Mouse (Mus musculus) kidney, adult 9 months (tissue): ENCODE results near the gene Borcs6.

Experiments
- DNase-seq: peaks from one replicate; pipeline ENCODE4 v3.0.0; 2022

Borcs6 gene

DNA sequence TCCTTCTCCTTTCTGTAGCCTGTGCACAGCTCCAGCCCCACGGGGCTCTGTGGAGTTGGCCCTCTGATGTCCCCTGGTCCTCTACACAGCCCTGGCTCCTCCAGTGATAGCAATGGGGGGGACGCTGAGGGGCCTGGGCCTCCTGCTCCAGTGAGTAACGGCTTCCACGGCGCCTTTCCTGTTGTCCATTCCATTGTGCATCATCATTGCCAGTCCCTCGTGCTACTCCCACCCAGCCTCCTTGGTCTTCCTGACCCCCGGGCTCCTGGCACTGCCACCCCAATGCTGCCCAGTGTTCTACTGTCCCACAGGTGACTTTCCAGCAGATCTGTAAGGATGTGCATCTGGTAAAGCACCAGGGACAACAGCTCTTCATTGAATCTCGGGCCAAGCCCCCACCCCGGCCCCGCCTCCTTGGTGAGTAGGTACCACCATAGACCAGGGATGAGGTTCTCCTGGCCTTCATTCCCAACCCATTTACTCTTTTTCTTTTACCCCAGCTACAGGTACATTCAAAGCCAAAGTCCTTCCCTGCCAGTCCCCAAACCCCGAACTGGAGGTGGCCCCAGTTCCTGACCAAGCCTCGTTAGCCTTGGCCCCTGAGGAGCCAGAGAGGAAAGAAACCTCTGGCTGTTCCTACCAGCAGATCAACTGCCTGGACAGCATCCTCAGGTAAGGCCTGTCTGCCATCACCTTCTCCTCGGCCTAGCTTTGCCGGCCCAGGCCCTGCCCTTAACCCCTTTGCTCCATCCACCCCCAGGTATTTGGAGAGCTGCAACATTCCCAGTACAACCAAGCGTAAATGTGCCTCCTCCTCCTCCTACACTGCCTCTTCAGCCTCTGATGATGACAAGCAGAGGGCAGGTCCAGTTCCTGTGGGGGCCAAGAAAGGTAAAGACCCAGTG lies 44.3 kb downstream of the Borcs6 start:
- DNase-seq, result no peak

DNA sequence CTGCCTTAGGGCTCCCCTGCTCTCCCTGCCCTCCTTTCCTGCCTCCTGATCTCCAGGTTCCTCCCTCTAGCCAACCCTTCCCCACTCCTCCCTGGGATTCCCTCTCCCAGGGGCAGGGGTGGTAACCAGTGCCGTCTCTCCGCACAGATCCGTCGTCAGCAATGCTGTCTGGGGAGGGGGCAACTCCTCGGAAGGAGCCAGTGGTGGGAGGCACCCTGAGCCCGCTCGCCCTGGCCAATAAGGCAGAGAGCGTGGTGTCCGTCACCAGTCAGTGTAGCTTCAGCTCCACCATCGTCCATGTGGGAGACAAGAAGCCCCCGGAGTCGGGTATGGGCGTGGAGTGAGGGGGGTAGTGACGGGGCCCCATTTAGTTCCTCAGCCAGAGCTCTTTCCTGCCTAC lies 45.0 kb downstream of the Borcs6 start:
- DNase-seq, result no peak

DNA sequence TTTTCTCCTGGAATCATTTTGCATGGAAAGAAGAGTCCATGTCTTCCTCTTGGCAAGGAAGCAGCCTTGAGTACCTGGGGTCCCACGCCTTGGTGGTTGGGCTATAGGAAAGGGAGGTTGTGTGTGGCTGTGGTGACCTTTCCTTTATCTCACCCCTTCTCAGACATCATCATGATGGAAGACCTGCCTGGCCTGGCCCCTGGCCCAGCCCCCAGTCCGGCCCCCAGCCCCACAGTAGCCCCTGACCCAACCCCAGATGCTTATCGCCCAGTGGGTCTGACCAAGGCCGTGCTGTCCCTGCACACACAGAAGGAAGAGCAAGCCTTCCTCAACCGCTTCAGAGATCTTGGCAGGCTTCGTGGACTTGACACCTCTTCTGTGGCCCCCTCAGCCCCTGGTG lies 45.7 kb downstream of the Borcs6 start:
- DNase-seq, result no peak

DNA sequence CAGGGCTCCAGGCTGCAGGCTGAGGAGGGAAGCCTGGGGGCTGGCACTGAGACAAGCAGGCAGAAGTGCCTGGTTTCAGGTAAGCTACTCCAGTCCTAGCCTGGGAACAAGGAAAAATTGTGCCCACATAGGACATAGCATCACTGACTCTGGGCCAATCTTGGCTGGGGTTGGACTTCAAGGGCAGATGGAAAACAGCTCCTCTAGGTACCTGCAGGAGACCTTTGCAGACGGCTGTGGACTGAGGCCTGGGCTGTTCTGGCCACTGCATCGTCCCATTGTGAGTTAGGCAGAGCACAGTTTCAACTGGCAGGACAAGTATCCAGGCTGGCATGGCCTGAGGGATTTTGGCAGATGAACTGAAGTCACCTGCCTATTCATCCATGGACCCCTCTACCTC lies 46.3 kb downstream of the Borcs6 start:
- no peak for DNase-seq

DNA sequence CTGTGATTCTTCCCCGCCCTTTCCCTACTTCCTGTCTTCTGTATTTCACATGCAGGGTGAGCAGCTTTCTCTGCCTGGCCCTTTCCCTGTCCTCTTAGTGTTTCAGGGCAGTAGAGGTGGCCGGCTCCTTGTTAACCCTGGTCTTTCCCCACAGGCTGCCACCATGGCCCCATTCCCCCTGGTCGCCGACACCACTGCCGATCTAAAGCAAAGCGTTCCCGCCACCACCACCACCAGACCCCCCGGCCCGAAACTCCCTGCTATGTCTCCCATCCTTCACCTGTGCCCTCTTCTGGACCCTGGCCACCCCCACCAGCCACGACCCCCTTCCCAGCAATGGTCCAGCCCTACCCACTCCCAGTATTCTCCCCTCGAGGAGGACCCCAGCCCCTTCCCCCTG lies 46.8 kb downstream of the Borcs6 start:
- no peak for DNase-seq

DNA sequence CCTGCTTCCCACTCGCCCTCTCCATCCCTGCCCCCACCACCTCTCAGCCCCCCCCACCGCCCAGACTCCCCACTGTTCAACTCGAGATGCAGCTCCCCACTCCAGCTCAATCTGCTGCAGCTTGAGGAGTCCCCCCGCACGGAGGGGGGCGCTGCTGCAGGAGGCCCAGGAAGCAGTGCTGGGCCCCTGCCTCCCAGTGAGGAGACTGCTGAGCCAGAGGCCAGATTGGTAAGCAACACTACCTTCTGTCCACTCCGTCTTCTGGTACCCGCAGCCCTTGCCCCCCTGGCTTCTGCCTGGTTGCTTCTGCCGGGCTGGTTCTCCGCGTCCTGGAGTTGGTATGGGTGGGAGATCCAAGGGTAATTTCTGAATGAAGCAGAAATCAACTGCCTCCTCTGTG lies 47.3 kb downstream of the Borcs6 start:
- DNase-seq, result no peak

DNA sequence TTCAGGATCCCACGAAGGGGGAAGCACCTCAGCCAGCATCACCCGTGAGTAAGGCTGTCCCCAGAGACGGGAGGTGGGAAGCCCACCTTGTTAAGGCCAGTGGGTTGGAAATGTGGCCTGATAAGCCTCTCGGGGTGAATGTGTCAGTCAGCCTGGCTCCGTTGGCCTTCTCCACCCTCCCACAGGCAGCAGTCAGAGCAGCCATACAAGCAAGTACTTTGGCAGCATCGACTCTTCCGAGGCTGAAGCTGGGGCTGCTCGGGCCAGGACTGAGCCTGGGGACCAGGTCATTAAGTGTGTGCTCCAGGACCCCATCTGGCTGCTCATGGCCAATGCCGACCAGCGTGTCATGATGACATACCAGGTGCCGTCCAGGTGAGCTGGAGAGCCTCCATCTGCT lies 48.2 kb downstream of the Borcs6 start:
- no peak for DNase-seq

DNA sequence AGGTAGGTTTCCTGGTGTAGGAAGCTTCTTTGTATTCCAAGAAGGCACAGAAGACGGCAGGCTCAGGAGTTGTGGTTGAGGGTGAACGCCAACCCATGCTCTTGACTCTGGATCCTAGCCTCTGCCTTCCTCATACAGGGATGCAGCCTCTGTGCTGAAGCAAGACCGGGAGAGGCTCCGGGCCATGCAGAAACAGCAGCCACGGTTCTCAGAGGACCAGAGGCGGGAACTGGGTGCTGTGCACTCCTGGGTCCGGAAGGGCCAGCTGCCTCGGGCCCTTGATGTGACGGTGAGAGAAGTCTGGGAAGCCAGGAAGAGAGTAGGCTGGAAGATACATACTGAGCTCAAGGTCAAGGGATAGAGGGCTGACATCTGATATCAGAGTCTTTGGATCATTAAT lies 48.7 kb downstream of the Borcs6 start:
- no peak for DNase-seq

DNA sequence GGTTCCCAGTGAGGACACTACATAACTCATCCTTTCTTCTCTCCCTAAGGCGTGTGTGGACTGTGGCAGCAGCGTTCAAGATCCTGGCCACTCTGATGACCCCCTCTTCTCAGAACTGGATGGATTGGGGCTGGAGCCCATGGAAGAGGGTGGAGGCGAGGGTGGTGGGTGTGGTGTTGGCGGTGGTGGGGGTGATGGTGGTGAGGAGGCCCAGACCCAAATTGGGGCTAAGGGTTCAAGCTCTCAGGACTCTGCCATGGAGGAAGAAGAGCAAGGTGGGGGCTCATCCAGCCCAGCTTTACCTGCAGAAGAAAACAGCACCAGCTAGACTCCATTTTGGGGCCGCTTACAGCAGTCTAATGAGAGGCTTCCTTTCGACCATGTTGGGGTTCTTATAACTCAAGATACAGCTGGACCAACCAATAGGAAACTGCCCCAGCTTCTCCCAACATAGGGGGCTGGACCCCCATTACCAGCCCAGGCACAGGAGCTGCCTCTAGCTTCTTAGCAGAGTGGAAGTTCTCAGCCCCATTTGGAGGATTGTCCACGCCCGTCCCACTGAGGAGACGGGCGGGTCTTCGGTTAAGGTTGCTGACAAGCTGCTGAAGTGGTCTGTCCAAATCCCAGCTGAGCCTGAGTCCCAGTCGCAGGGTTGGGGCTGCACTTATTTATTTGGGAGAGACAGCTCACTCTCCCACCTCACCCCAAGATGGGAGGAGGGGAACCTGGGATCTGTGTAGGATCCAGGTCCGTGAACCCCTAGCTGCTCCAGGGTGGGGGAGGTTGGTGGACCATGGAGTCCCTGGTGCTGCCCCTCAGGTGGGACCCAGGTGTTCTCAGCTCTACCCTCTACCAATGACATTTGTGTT lies 49.7 kb downstream of the Borcs6 start:
- no peak for DNase-seq

DNA sequence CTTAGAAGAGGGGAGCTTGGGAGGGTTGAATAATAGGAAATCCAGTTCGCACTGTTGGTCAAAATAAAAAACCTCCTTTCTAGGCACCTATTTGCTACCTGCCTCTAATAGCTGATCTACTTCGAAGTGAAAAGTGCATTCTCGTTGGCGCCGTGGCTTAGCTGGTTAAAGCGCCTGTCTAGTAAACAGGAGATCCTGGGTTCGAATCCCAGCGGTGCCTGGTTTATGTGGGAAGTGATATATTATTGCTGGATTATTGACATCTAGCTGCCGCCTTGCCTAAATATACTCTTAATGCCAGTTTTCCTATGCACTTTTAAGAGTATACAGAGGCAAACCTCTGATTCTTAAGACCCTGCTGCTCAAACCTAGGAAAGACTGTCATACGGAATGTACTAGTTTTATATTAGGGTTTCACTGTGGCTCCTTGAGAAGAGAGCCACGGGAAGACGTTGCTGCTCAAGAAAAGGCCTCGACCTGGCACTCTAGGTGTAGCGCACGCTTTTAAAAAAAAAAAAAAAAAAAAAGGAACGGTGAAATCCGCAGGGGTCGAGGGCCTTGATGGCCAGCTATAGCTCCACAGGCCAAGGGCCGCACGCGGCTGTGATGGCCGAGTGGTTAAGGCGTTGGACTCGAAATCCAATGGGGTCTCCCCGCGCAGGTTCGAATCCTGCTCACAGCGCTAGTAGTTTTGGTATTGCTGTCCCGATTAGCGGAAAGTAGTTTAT lies 51.0 kb downstream of the Borcs6 start:
- peak; percentile 94 for DNase-seq
